Mouse (Mus musculus) right cerebral cortex, postnatal 14 days (tissue): ENCODE measurements around the gene Marveld3.

Source experiments
- DNase-seq: peaks from one replicate; pipeline ENCODE4 v3.0.0; 2022

The Marveld3 gene

DNA sequence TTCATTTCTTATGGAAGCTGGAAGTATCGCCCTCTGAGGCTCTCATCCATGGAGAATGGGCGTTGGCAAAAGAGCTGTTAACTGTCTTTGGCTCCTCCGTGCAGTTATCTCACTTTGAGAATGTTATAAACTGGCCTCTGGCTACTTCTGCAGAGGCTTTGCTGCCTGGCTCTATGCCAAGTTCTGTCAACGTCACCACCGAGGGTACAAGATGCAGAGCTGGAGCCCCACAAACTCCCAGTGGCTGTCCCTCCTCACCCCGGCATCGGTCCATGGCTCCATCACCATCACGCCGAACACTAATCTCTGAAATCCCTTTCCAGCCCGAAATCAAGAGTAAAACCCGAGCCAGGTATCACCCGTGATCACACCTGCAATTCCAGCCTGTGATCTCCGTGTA, 1.4 kb upstream of the Marveld3 start:
- DNase-seq: no peak

DNA sequence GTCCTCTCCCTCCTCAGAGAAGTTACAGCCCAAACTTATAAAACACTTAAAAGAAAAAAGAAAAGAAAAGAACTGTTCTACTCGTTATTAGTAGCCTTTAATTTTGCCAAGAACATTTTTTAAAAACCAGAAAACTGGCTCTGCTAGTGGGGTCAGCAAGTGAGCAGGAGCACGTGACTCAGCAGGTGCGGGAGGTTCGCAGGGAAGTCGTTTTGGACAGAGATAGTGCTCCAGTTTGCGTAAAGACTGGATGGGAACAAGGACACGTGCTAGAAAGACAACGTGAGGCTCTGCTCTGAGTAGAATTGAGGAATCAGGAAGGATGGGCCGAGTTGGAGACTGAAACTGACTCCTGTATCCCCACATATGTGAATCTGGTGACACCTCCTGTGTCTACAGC, 893 bp upstream of the Marveld3 start:
- no peak for DNase-seq

DNA sequence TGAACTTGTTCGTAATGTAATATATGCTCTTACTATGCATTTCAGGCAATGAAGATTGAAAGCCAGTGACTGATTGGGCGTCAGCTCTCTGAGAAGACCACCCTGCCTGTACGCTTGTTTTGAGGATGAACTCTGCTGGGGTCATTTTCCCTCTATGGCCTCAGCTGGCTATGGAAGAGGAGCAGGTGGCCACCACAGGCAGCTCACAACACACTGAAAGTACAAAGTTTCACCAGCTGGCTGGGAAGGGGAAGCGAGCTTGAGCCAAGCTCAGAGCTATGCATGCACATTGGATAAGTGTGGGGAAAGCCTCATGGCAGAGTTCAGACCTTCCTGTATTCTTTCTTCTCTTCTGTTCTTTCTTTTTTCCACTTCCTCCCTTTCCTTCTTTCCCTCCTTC, 2.9 kb downstream of the Marveld3 start:
- no peak for DNase-seq

DNA sequence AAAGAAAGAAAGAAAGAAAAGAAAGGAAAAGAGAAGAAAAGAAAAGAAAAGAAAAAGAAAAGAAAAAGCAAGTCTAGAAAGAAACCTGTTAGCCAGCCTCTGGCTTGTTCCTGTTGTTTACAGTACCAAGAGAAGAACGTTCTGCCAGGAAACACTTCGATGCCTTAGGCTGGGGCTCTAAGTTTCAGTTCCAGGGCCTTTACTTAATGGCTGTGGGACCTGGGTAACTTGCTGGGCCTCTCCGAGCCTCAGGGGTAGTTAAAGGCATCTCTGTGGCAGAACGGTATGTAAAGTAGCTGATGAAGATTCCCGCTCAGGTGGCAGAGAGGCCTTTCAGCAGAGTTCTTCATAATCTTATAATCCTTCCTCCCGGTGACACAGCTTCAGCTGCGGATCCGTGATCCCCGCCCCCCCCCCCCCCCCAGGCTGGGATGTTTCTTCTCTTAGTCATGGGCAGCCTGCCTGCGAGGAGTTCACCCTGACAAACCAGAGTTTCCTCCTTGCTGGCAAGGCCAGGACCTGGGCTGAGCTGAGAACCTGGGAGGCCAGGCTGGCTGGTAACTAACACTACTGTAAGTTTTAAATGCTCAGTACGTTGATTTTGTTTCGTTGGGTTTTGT, 3.9 kb downstream of the Marveld3 start:
- DNase-seq: no peak

DNA sequence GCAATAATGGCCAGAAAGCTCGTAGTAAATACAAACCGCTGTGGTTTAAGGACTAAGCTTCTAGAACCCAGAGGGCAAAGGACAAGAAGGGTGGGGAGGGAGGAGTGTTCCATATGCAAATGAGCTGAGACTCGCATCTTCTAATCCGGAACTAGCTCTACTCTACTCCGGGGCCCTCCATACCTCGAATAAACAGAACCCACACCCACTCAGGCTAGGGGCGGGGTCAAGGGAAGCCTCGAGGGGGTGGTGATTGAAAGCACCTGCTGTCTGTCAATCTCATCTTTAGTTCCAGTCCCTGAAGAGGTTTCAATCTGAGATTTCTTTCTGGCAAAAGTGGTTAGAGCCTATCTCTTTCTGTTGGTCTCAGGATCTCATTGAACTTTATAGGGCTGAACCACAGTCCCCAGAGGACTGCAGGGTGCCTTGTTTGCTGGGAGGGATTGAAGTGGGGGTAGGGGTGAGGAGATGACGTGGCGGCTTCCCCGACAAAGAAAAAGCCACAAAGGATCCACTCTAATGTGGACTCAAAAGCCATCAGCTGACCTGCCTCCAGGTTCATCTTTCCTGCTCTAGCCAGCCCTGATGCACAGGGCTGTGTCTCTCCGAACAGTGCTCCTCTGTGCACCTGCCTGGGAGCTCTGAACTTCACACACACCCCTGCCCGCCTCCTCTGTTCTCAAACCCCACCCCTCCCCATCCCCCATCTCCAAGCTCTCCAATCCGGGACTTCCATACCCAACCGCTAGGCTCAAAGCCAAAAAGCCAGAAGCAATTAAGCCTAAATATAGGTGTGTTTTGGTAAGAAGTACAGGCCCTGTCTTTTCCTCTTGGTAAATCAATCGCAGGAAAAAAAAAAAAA, 4.6 kb downstream of the Marveld3 start:
- DNase-seq: no peak

DNA sequence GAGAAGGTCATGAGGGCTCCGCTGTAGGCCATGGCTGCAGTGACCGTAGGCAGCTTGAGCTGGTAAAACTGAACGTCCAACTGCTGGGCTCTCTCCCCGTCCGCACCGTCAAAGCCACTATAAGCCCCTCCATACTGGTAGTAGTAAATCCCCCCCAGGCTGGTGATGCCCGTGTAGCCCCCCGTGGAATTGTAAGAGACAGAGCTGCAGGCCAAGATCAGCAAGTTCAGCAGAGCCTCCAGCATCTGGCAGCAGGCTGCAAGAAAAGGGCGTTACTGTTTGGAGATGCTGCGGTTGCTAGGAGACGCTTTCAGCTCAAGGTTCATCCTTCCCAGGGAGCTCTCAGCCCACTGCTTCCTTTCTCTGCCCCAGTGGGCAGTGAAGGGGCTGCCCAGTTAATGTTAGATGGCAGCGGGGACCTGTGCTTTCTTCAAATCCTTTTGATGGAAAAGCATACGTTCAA, 7.5 kb downstream of the Marveld3 start:
- DNase-seq: peak; percentile 17

DNA sequence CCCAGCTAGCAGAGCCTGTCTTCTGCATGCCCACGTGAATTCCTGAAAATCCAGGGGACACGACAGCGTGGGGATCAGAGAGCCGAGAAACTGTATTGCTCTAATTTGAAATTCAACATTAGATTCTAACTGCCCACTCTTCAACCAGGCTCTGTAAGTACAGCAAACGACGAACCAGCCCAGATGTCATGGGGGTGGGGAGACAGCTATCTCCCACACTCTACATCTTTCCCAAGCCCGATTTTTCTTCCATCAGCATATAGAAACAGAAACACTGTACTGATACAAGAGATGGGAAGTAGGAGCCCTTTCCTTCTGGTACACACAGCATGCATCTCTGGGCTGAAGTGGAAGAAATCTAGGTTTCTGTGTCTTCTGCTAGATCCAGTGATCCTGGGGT, 9.8 kb downstream of the Marveld3 start:
- DNase-seq: no peak

DNA sequence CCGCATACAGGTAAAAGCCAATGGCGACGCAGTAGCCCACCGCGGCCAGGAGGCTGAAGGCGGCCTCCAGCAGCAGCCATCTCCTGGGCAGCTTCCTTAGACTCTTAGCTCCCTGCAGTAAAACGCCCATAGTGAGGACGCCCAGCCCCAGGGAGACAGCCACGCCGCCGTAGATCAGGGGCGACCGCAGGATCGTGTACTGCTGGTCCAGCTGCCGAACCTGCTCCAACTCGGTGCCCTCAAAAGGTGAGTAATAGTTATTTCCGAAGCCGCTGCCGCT, 13.8 kb downstream of the Marveld3 start:
- no peak for DNase-seq

DNA sequence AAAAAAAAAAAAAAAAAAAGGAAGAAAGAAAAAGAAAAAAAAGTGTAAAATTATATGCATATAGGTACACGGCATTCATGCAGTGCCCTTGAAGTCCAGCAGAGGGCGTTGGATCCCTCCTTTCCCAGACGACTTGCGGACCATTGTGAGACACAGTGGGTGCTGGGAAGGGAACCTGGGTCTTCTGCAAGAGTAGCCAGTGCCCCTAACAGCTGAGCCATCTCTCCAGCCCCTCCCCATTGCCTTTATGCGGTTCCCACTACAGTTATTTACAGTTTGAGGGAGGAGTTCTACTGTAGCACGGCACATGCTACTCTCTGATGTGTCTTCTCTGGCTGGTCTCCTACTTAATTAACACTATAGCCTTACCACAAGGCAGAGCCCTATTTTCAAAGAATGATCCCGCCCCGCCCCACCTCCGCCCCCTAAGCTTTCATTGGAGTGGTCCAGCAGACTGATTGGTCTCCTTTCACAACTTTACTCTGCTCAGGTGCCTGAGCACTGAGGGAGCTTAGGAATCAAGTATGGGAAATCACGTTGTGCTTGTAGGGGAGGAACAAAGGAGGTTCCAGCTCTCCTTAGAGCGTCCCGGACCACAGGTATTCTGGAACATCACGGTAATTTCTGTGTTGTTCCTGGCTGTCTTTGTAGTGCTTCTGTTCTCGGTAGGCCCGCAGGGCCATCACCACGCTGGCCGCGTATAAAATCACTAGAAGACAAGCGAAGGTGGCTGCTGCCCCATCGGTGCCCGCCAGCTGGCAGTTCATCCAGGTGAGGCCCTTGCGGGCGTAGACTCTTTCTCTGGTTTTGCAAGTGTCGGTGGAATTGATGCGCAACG, 14.3 kb downstream of the Marveld3 start:
- DNase-seq: peak; percentile 69

DNA sequence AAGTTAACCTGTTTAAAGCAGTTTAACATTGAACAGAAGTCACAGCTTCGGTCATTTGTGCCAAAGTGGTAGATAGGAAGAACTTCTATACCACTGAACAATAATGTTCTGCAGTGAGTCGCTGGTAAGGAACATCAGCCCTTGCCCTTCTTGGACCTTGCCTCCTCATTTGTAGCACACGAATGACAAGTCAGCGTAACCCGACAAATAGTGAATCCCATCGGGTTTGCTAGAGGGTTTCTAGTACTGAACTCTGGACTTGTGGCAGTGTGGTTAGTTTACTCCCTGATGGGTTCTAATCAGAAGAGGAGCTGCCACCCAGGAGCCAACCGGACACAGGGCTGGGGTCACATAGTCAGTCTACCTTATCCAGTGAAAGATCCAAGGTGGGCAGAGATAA, 15.7 kb downstream of the Marveld3 start:
- no peak for DNase-seq

DNA sequence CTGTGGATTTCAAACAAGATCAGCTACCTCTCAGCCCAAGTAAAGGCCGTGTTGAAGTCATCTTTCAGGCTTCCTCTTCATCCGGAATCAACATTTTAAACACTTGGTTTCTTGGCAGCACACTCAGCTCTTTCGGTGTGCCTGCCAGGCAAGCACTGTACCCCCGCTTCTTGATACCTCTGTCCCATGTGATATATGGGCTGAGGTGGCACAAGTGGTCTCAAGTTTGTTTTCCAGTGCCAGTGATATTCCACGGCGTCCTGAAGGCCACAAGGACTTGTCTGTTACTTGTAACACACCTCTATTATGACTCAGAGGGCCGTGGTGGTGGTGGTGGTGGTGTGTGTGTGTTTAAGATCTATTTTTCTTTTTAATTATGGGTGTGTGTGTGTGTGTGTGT, 16.3 kb downstream of the Marveld3 start:
- DNase-seq: no peak

DNA sequence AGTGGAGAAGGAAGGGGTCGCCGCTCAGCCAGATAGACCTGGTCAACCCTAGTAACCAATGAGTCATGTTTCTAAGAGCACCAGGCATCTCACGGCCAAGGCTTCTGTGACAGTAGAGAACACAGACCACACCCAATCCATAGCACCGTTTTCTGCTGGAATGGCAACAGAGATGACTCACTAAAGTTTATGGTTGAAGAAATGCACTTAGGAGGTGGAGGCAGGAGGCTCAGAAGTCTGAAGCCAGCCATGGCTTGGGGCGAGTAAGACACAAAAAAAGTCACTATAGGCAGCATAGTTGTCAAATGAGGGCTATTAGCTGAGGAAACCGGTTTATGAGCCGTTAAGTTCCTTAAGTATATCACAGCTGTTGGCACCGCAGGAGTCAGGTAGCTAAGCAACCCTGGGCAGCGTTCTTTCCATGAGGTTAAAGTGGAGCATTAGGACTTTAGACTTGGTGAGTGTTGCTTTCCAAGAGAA, 16.8 kb downstream of the Marveld3 start:
- no peak for DNase-seq

DNA sequence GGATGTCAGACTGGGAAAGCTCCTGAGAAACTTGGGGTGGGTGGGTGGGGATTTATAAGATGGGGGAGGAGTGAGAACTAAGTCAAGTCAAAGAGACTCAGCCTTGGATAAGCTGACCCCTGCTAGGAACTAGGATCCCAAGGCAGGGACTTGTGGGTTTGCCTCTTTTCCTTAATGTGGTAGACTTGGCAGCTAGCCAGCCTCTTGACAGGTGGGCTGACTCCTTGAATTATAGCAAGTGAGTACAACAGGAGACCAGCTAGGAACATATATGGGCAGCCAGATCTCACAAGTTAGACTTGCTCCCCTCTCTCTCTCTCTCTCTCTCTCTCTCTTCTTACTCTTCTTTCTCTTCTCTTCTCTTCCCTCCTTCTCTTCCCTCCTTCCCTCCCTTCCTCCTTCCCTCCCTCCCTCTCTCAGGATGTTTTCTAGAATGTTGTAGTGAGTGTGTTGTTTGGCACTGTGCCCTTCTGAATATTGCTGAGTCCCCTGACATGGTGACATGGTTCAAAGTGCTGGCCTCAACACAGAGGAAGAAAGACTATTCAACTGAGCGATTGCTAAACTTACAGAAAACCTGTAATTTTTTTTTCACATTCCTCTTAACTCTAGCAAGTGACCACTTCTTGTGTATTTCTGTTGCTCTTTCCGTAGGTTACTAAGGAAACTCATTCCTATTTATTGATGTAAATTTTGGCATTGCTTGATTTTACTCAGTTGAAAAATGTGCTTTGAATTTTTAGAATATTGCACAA, 20.2 kb downstream of the Marveld3 start:
- peak; percentile 59 for DNase-seq

DNA sequence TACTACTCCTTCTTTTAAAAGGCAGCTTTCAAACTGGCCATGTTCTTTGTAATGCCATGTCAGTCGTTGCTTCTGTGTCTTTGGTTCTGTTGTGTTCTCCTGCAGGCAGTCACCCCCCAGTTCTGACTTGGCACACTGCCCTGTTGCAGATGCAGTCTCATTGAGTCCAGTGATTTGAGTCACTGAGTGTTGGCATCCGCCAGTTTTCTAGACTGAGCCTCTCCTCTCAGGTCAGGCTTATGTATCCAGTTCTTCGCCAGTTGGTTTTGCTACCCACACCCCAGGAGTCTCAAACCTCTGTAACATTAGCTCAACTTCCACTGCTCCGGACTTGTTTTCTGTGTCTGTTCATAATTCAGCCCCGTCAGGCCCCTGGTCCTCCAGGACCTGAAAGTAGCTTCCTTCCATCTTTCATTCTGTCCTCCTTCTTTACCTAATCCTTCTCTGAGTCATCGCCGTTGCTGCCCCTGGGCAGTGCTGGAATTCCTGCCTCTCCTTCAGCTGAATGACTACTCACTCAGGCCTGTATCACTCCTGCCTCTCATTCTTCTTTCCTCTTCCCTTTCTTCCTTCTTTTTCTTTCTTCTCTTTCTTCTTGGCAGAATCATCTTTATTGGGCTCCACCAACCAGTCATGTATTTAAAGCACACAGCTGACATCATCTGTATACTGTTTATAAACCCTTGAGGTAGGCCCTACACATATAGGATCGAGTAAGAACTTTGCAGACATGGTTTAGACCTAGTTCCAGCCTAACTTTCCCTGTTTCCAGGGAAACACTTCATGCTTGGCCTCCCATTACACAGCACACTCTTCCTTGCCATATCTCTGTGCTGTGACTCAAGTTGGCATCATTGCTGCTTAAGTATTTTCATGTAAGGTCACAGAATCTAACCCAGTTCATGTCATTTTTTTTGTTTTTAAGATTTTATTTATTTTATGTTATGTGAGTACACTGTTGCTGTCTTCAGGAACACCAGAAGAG, 41.3 kb downstream of the Marveld3 start:
- DNase-seq: peak; percentile 41

DNA sequence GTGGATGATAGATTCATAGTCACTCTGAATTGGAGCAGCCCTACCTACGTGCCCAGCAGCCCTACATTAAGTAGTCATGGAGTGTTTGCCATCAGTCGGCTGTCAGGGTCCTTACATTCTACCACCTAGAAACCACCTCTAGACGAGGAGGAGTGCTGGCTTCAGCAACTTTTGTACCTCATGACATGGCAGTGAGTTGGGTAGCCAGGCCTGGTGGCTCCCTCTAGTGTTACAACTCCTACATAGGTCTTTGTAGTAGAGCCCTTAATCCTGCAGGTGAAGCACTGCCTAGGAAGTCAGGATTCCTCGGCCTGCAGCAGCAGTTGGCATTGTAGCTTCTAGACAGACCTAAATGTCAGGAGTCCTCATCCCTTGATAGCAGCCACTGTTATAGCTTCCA, 44.7 kb downstream of the Marveld3 start:
- peak; percentile 31 for DNase-seq

DNA sequence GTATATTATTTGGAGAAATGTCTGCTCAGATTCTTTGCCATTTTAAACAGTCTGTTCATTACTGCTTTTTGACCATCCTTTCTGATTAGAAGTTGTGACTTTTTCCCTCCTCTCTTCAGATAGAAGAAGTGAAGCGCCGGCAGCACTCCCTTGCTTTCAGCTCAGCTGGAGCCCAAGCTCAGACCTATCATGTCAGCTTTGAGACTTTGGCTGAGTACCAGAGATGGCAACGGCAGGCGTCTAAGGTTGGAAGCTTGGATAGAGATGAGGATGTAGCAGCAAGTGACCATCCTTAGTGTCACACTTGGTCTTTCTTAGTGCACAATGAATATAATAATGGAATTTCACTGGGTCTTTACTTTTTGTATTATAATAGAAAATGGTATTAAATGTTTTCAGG, 54.6 kb downstream of the Marveld3 start:
- DNase-seq: no peak

DNA sequence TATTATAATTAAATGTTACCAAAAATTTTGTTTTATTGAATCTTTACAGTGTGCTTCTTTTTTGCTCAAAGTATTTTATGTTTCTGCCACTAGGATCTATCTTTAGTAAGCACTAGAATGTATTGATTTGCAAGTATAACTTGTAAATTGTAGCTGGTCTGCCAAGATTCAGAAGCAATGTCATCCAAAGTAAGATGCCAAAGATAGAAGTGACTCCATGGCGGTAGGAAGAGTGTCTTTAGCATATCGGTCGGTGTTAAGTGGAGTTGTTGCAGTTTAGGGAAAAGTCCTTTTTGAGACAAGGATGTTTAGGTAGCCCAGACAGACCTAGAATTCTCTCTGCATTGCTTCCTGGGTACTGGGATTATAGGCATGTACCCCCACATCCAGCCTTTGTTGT, 55.1 kb downstream of the Marveld3 start:
- no peak for DNase-seq

DNA sequence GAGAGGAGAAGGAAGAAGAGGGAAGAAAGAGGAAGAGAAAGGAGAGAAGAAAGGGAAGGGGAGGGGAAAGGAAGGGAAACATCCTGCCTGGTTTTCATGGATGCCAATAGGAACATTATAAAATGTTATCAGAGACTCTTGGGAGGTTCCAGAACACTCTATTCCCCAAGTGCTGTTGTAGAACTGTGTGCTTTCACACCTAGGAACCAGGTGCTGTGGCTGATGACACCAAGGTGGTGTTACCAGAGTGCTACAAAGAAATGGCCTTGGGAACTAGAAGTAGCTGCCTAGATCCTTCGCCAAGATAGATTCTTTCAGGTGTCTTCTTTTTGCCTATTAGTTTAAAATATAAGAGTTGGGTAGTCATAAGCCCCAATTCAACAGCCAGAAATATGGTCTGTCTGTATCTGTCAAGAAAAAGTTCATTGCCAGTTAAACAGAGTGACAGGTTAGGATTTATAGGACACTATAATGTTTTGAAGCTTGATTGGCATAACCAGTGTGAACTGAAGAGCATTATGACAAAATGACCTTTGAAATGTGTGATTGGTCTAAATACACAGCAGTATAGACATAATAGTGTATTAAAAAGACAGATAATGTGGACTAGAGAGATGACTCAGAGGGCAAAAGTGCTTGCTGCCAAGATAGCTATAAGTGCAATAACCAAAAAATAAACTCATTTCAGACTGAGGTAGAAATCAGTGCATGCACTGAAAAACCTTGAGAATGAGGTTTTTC, 56.9 kb downstream of the Marveld3 start:
- no peak for DNase-seq

DNA sequence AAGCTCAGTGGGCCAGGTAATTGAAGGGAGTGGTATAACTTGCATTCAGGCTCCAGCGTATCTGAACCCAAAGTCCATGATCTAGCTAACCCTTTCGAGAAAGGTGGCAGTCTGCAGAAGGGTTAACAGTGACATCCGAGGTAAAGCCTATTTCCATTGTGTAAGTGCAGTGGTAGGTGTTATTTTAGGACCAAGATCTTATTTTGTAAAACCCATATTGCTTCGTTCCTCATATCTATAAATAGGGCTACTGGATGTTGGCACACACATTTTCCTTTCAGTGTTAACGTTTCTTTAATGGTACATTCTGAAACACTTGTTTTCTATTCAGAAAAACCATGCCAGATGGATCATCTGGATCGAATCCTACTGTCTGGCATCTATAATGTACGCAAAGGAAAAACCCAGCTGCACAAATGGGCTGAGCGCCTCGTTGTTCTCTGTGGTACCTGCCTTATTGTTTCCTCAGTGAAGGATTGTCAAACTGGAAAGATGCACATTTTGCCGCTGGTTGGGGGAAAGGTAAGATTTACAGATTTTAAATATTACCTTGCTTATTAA, 58.0 kb downstream of the Marveld3 start:
- no peak for DNase-seq

DNA sequence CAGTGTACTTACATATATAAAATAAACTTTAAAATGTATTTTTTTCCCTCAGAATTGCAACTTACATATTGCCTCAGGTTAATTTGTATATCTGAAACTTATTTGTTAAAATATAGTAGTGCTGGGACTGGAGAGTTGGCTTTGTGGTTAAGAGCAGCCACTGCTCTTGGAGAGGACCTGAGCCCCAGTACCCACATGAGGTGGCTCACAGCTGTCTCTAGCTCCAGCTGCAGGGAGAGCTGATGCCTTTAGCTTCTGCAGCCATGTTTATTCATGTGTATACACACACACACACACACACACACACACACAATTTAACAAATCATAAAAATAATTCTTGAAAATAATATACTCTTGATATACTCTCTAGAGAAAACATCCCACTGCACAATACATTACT, 59.6 kb downstream of the Marveld3 start:
- no peak for DNase-seq
